Mouse (Mus musculus): Measurements from ENCODE around the gene Ostm1. TPM values are rescaled to one million over a fixed set of nuclear protein-coding genes. Genes with fewer than 3 reads are reported as not detected.

Ostm1 gene
- polyA plus RNA-seq, 1 experiment from 2014 or later: 27.1 TPM

DNA sequence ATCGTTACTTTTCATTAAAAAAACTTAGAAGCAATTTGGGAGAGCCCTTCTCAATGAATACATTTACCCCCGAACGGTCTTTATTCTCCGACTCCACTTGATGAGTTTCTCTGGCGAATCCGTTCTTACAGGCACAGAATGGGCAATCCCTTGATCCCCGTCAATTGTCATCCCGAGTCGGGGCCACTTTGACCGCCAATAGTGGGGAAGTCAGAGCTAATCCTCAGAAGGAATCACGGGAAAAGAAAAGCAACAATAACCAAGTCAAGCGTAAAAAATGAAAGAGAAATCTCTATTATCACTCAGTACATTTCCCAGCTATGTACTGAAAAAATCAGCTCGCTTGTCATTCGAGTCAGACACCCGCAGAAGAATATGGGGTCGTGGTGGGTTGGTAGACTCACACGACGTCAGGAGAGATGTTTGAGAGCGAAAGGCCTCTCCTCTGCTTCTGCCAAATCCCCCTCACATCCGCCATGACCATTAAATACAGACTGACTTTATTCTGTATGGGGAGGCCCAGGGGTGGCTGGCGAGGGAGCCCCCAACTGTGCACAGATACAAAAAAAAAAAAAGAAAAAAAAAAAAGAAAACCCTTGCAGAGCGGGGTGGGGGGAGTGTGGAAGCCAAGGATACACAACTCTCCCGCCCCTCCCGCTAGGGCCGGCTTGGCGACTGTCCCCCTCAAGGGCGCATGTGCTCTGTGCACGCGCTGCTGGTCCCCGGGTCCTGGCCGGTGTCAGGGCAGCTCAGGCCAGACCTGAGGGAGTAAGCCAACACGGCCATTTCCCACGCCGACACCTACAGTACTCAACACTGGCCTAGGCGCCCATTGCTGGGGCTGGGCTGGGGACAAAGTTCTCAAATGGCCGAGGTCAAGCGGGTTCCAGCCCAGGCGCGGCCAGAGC, 49.1 kb downstream of the Ostm1 start:
- Histone ChIP-seq H3K27me3 (ENCODE audit: control insufficient read depth, insufficient read depth, low read length) (peaks cover 98% of the 10 kb centered on the region), H3K36me3 (ENCODE audit: control insufficient read depth, insufficient read depth, low read length) (no peaks in the 10 kb centered on the region), H3K9ac (ENCODE audit: low read depth, low read length) (no peak overlapping the region), H3K4me3 (ENCODE audit: low read depth, low read length) (peak overlapping the region; percentile 48), H3K4me2 (peak overlapping the region; percentile 65), H3K9me3 (replicated peaks; ENCODE audit: control insufficient read depth, low read length) (no peaks in the 10 kb centered on the region), H3K4me1 (ENCODE audit: control insufficient read depth, insufficient read depth, low read length) (peaks cover 18% of the 10 kb centered on the region), H3K27ac (ENCODE audit: low read depth, low read length) (no peak overlapping the region)
- under 1% methylated on average over 38 of the region's 39 CpGs for WGBS (ENCODE audit: insufficient replicate concordance)
- ATAC-seq (replicated peaks; ENCODE audit: insufficient number of reproducible peaks, low FRiP score, low TSS enrichment): no peak

DNA sequence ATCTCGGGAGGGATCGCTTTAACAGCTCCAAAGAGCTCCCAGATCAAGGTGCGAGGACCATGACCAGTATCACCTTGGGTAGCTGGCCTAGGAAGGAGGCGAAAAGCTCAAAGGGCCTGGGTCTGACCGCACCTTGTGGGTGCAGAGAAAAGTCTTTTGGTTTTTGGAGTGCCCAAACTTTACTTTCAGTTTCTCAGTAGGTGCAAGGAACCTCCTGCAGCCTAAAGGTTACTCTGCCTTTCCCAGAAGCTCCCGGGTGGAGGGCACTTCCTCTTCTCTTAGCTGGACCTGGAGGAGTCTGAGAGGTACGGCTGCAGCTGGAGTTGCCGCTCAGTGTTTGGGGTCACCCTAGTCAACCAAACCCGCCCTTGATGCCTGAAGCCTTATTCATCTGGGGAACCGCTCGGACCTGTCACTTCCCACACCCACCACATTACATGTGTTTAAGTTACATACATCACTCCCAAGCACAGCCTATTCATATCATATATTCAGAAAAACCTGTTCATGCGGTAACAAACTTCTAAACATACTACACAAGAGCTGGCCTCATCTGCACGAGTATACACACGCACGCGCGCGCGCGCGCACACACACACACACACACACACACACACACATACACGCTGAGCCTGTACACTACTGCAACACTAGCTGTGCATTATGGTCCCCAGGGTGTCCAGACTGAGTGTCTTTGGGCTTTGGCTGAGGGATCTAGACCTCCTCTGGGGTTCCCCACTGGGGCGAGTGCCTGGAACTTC, 49.9 kb downstream of the Ostm1 start:
- ATAC-seq (replicated peaks; ENCODE audit: insufficient number of reproducible peaks, low FRiP score, low TSS enrichment): no peak
- H3K4me3 ChIP-seq (ENCODE audit: low read depth, low read length): peak overlapping the region; percentile 48
- H3K27ac ChIP-seq (ENCODE audit: low read depth, low read length): no peak overlapping the region
- H3K9me3 ChIP-seq (replicated peaks; ENCODE audit: control insufficient read depth, low read length): no peaks in the 10 kb centered on the region
- H3K9ac ChIP-seq (ENCODE audit: low read depth, low read length): no peak overlapping the region
- H3K4me1 ChIP-seq (ENCODE audit: control insufficient read depth, insufficient read depth, low read length): peaks cover 18% of the 10 kb centered on the region
- peaks cover 93% of the 10 kb centered on the region for H3K27me3 ChIP-seq (ENCODE audit: control insufficient read depth, insufficient read depth, low read length)
- peak overlapping the region; percentile 65 for H3K4me2 ChIP-seq
- H3K36me3 ChIP-seq (ENCODE audit: control insufficient read depth, insufficient read depth, low read length): no peaks in the 10 kb centered on the region
- 11% methylated on average over 23 of the region's 23 CpGs for WGBS (ENCODE audit: insufficient replicate concordance)

DNA sequence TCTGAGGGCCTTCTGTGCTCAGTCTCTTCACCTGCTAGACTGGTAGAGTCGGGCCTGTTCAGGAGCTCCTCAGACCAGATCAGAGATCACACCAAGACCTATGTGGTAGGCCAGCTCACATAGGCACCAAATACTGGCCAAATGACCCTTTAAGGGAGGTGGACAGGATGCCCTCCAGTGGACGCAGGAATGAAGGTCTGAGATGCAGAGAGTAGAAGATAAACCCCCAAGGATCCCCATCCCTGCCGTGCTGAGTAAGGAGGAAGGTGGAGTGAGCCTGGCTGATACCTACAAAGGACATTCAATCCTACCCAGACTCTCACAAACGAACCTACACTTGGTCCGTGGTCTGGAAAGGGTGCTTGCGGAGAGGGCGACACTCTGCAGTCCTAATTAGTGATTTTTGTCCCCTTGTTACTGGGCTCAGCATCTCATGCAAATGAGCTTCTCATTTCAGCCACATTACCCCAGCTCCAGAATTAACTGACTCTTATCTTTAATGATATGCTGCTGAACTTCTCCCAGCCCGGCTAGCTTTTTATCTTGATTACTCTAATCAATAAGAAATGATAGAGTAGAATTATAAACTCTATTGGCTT, 50.6 kb downstream of the Ostm1 start:
- H3K4me2 ChIP-seq: peak overlapping the region; percentile 65
- H3K9ac ChIP-seq (ENCODE audit: low read depth, low read length): no peak overlapping the region
- H3K27ac ChIP-seq (ENCODE audit: low read depth, low read length): no peak overlapping the region
- no peaks in the 10 kb centered on the region for H3K36me3 ChIP-seq (ENCODE audit: control insufficient read depth, insufficient read depth, low read length)
- 2% methylated on average over 8 of the region's 8 CpGs for WGBS (ENCODE audit: insufficient replicate concordance)
- no peak for ATAC-seq (replicated peaks; ENCODE audit: insufficient number of reproducible peaks, low FRiP score, low TSS enrichment)
- H3K4me3 ChIP-seq (ENCODE audit: low read depth, low read length): no peak overlapping the region; the same call in 1 of the 2 replicates
- peaks cover 18% of the 10 kb centered on the region for H3K4me1 ChIP-seq (ENCODE audit: control insufficient read depth, insufficient read depth, low read length)
- peaks cover 86% of the 10 kb centered on the region for H3K27me3 ChIP-seq (ENCODE audit: control insufficient read depth, insufficient read depth, low read length)
- no peaks in the 10 kb centered on the region for H3K9me3 ChIP-seq (replicated peaks; ENCODE audit: control insufficient read depth, low read length)

DNA sequence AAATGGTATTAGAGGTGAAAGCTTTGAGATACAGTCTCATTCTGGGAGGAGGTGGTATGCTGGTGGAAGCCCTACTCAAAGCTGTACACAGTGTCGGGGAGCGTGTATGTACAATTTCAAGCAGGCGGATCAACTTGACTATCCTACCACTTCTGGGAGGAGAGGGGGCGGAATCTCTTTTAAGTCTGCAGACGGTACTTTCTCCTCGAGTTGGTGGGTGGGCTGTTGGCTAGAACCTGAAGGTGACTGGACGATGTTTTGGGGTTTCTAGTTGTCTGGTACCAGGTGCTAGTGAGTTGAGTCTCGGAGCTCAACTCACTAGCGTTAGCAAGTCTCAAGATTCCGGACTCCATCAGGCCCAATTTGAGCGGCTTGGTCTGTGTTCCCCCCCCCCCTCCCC, 51.4 kb downstream of the Ostm1 start:
- Histone ChIP-seq H3K4me3 (ENCODE audit: low read depth, low read length) (no peak overlapping the region), H3K9ac (ENCODE audit: low read depth, low read length) (no peak overlapping the region), H3K36me3 (ENCODE audit: control insufficient read depth, insufficient read depth, low read length) (no peaks in the 10 kb centered on the region), H3K27ac (ENCODE audit: low read depth, low read length) (no peak overlapping the region), H3K9me3 (replicated peaks; ENCODE audit: control insufficient read depth, low read length) (no peaks in the 10 kb centered on the region), H3K4me1 (ENCODE audit: control insufficient read depth, insufficient read depth, low read length) (peaks cover 18% of the 10 kb centered on the region), H3K4me2 (peak overlapping the region; percentile 62), H3K27me3 (ENCODE audit: control insufficient read depth, insufficient read depth, low read length) (peaks cover 78% of the 10 kb centered on the region)
- 3% methylated on average over 11 of the region's 11 CpGs for WGBS (ENCODE audit: insufficient replicate concordance)
- ATAC-seq (replicated peaks; ENCODE audit: insufficient number of reproducible peaks, low FRiP score, low TSS enrichment): no peak

DNA sequence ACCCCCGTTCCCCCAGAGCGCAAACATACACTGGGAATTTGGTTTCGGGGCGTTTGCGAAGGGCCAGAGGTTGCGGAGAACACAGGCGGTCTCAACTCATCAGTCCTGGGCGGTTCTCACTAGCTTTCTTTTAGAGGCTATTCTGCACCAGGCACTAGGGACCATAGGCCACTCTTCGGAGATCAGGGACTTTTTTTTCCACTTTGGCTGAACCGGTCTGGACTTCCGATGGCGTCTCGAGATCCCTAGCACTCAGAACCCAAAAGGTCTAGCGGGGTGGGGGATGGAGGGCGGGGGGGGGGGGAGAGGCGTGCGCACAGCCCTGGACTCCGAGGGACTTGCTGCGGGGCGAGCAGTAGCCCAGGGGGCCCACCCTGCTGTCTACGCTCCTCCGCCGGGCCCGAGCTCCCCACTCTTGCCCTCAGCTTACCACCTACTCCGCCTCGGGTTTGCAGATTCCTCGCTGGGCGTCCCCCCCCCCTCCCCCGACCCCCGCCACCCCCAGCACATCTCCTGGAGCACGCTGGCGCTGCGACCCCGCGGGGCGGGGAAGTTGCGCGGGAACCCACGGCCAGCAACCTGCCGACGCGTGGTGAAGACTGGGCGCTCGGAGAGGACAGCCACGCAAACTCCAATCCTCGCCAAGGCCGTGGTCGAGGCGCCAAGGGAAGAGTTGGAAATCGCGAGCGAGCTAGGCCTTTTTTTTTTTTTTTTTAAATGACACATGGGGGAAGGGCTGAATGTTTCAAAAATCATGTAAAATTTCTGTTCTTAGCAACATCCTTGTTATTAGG, 52.1 kb downstream of the Ostm1 start:
- no peak for ATAC-seq (replicated peaks; ENCODE audit: insufficient number of reproducible peaks, low FRiP score, low TSS enrichment)
- peak overlapping the region; percentile 40 for H3K4me3 ChIP-seq (ENCODE audit: low read depth, low read length)

DNA sequence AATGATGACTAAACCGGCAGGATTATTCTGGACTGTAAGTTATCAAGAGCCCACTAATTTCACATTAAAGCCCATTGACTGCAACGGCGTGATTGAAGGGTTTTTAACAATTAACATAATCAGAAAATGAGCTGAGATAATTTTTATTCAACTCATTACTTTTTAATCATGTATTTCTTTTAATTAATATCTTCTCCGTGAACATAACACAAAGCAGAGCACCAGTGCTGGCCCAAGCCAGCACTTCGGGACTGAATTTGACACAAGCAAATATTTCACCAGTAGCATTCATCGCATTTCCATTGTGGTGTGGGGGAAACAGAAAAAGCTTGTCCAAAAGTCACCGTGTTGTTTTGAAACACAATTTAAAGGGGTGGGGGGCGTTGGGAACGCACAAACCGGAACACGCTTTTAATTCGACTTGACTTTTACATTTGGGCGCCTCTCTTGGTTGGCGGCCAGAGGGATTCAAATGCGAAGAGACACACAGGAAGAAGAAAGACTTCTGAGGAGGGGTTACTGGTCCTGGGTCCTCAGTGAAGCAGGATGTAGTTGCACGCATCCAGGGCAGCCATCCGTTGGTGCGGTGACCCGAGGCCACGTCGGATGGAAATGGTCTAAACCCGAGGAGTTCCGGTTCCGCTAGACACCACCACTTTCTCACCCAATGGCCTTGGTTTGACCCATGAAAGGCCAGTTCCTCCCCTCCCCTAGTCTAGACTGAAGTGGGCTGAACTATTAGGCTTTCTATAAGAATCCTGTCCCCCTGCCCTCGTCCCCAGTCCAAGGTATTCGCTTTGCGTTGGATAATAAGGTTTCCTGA, 52.9 kb downstream of the Ostm1 start:
- WGBS (ENCODE audit: insufficient replicate concordance): 3% methylated on average over 27 of the region's 27 CpGs
- H3K4me2 ChIP-seq: peak overlapping the region; percentile 57
- peaks cover 63% of the 10 kb centered on the region for H3K27me3 ChIP-seq (ENCODE audit: control insufficient read depth, insufficient read depth, low read length)
- peaks cover 18% of the 10 kb centered on the region for H3K4me1 ChIP-seq (ENCODE audit: control insufficient read depth, insufficient read depth, low read length)
- no peak for ATAC-seq (replicated peaks; ENCODE audit: insufficient number of reproducible peaks, low FRiP score, low TSS enrichment)
- H3K9ac ChIP-seq (ENCODE audit: low read depth, low read length): no peak overlapping the region
- peak overlapping the region; percentile 40 for H3K4me3 ChIP-seq (ENCODE audit: low read depth, low read length)
- H3K9me3 ChIP-seq (replicated peaks; ENCODE audit: control insufficient read depth, low read length): no peaks in the 10 kb centered on the region
- no peaks in the 10 kb centered on the region for H3K36me3 ChIP-seq (ENCODE audit: control insufficient read depth, insufficient read depth, low read length)
- no peak overlapping the region for H3K27ac ChIP-seq (ENCODE audit: low read depth, low read length)

More for the DNA sequence above, 52.1 kb downstream of the Ostm1 start:
- H3K9ac ChIP-seq (ENCODE audit: low read depth, low read length): 0 out of 2 replicates have a peak overlapping the region, but pooled peaks have one; percentile 34
- H3K27me3 ChIP-seq (ENCODE audit: control insufficient read depth, insufficient read depth, low read length): peaks cover 70% of the 10 kb centered on the region
- H3K27ac ChIP-seq (ENCODE audit: low read depth, low read length): no peak overlapping the region
- no peaks in the 10 kb centered on the region for H3K9me3 ChIP-seq (replicated peaks; ENCODE audit: control insufficient read depth, low read length)
- H3K36me3 ChIP-seq (ENCODE audit: control insufficient read depth, insufficient read depth, low read length): no peaks in the 10 kb centered on the region
- WGBS (ENCODE audit: insufficient replicate concordance): under 1% methylated on average over 49 of the region's 52 CpGs
- peak overlapping the region; percentile 62 for H3K4me2 ChIP-seq
- H3K4me1 ChIP-seq (ENCODE audit: control insufficient read depth, insufficient read depth, low read length): peaks cover 18% of the 10 kb centered on the region

DNA sequence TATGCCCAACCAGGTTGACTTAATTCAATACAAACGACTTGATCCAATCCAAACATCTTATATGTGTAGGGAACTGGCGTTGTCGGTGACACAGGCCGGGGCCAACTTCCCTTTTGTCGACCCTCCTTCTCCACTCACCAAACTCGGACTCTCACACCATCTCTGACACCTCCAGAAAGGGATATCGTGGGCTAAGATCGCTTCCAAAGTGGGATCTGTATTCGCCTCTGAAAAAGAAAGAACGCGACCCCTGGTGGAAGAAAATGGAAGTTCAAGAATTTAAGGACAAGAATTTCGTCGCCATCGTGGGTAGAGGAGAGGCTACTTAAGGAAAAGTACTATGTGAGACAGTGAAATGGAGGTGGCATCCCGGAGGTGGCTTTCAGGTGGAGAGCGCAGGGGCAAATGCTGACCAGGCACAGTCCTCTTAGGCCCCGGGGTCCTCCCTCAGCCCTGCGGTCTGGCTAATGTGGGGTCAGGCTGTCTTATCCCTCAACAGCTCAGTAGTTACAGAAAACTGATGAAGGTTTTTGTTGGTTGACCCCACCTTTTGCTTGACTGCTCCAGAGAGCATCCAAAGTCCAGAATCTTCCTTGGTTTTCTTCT, 53.7 kb downstream of the Ostm1 start:
- peaks cover 56% of the 10 kb centered on the region for H3K27me3 ChIP-seq (ENCODE audit: control insufficient read depth, insufficient read depth, low read length)
- H3K9me3 ChIP-seq (replicated peaks; ENCODE audit: control insufficient read depth, low read length): no peaks in the 10 kb centered on the region
- H3K9ac ChIP-seq (ENCODE audit: low read depth, low read length): no peak overlapping the region
- ATAC-seq (replicated peaks; ENCODE audit: insufficient number of reproducible peaks, low FRiP score, low TSS enrichment): no peak
- peak overlapping the region; percentile 57 for H3K4me2 ChIP-seq
- H3K4me1 ChIP-seq (ENCODE audit: control insufficient read depth, insufficient read depth, low read length): peaks cover 18% of the 10 kb centered on the region
- peak overlapping the region; percentile 32 for H3K4me3 ChIP-seq (ENCODE audit: low read depth, low read length)
- no peaks in the 10 kb centered on the region for H3K36me3 ChIP-seq (ENCODE audit: control insufficient read depth, insufficient read depth, low read length)
- WGBS (ENCODE audit: insufficient replicate concordance): 8% methylated on average over 18 of the region's 18 CpGs
- H3K27ac ChIP-seq (ENCODE audit: low read depth, low read length): no peak overlapping the region
